Mouse (Mus musculus): ENCODE measurements around the gene Atxn2.

The Atxn2 gene

DNA sequence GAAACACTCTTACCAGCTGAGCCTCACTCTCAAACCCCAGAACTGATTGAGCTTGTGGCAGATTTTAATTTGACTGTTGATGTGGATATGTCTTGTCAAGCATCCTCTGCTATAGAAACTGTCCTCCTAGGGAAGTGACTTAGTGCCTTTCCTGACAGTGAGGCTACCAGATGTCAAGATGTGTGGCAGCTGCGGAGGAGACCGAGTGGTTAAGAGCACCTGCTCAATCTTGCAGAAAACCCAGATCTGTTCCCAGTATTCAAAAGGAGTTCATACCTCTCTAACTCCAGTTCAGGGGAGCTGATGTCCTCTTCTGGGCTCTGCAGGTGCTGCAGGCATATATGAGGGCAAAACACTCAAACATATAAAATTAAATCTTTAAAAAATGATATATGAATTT is 53.9 kb downstream of the Atxn2 start:
- no peak for DNase-seq (ENCODE audit: low read depth, low spot score)

DNA sequence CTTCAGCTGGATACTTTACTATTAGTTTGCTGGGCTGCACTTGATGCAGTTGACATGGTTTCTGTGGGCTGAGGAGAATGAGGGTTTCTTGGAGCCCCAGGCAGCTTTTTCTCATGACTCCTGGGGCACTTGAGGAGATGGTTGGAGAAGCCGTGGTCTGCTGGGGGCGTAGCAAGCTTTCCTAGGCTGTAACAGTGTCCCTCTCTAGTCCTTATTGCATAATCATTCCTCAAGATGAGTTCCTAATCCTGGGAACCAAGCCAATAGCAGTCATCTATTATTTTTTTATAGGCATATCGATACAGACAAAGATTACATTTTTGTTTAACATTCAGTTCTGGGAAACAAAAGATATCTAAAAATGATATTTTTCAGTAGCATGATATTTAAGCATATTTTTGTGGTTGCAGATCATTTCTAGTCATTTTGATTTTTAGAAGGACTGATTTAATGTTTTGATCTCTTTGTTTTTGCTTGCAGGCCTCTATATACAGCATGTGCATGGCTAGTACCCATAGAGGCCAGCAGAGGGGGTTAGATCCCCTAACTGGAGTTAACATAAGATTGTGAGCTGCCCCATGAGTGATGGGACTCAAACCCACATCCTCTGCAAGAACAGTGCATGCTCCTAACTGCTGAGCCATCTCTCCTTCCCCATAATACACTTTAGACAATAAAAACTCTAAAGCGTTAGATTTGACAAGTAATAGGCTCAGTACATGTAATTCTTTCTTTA is 55.1 kb downstream of the Atxn2 start:
- peak; percentile 9 for DNase-seq (ENCODE audit: low read depth, low spot score)

DNA sequence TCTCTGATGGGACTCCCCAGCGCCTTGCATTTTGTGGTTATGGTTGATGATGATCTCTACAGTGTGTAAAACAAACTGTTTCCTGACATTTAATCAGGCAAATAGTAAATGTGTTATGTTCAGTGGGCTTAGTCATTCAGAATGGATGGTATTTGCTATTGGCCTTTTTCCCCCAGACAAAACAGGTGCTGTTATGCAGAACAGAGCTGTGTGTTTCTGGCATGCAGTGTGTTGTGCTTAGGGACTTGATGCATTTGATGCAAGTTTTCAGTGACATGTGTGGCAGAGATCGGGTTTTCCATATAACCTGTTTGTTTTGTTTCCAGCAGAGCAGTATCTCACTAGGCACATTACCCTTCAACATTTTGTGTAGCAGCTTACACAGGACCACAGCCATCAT is 56.4 kb downstream of the Atxn2 start:
- DNase-seq (ENCODE audit: low read depth, low spot score) = no peak

DNA sequence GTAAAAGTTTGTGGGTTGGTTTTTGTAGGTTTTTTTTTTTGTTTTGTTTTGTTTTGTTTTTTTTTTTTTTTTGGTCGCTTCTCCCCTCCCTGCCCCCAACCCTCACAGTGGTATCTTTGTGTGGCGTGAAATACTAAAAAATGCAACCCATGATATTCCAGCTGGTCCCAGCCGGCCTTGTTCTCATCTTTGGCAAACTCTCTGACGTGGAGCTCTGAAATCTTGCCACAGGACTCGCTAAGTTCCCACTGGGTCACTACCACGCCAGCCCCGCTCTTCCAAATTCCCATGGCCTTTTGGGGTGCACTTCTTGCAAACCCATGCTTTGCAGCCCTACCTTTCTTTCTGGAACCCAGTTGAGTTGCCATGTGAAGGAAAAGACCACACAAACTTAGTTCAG is 58.7 kb downstream of the Atxn2 start:
- DNase-seq (ENCODE audit: low read depth, low spot score) = no peak

DNA sequence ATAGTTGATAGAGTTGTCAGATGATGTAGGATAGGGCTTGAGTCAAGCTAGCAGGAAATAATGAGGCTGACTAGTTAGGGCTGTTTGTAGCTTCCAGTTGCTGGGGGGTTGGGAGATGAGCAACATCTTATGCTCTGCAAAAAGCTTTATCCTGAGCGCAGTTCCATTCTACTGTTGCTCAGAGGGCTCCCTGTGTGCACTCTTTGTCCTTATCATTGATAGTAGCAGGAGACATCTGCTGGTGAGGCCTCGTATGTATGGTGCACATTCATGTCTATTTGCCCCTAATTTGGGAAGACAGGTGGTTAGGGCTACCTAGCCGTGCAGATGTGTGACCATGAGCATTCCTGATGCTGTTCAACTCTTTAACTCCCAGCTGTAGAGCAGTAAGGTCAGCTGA is 60.5 kb downstream of the Atxn2 start:
- no peak for DNase-seq (ENCODE audit: low read depth, low spot score)

DNA sequence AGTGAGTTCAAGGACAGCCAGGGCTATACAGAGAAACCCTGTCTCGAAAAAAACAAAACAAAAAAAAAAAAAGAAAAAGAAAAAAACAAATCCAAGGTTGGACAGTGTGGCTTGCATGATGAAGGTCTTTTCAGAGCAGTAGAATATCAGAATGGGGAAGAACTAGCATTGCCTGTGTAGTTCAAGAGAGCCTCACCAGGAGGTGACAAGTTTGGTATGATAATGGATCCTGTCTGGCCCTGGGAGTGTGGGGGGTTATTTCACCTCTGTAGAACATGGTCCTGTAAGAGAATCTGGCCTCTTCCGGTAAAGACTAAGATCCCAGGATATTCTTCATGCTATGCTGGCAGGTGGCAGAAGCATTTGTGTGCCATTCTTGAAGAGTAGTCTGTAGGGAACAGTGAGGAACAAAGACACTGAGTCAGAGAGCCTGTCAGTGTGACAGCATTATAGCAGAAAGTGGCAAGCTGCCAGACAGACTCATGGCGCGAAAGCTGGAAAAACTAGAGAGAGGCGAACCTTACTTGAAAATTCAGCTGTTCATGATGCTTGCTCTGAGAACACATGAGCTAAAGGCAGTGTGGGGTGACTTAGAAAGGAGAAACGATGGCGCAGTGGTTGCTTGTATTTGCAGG is 67.5 kb downstream of the Atxn2 start:
- DNase-seq (ENCODE audit: low read depth, low spot score) = peak; percentile 19

DNA sequence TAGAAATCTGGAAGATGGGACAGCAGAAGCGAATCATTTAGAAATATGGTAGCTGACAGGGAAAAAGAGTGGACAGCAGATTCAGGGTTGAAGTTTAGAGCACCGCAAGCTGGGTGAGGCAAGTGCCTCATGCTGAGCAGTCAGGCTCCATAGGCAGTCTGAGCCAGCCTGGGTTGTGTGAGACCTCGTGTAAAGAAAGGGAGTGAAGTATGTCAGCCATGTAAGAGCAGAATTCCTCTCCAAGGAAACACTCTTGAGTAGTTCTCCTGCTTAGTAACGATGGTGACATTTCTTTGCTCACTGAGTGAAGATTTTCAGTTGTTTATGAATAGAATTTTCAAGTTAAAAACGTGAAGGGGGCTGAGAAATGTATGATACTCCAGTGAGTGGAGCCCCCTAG is 69.0 kb downstream of the Atxn2 start:
- no peak for DNase-seq (ENCODE audit: low read depth, low spot score)

DNA sequence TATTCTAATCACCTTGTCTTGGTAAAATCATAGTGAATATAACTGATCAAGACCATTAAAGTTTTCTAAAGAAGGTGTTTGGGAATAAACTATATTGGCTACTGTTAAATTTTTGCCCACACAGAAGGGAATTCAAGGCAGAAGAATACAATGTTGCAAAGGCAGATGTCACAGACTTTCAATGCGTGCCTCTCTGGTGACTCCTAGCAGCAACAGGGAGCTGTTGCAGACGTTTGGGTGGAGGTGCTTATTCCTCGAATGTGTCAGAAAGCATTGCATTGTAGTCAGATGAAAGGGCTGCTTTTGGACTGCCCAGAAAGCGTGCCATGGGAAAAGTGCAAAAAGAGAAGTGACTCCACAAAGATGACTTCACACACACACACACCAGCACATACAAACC is 71.3 kb downstream of the Atxn2 start:
- no peak for DNase-seq (ENCODE audit: low read depth, low spot score)

DNA sequence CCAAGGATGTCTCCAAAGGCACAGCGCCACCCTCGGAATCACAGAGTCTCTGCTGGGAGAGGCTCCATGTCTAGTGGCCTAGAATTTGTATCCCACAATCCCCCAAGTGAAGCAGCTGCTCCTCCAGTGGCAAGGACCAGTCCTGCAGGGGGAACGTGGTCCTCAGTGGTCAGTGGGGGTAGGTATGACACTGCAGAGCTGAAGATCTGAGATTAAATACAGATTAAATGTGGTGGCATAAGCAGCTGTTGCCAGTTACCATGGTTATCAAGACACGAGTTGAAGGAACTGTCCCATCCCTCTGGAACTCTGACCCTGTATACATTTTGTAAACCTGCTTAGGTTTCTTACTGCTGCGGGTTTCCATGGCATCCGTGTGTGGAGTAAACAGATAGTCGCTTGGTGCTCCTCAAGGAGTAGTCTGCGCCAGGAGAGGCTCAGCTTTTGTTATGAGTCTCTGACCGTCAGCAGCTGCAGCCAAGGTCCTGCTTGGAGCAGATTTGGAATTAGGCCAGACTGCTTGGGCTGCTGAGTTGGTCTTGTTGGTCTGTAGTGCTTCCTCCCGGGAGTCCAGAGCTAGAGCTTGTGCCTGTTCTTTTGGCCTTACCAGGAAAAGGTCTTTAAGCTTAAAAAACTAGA is 72.8 kb downstream of the Atxn2 start:
- DNase-seq (ENCODE audit: low read depth, low spot score) = peak; percentile 30

DNA sequence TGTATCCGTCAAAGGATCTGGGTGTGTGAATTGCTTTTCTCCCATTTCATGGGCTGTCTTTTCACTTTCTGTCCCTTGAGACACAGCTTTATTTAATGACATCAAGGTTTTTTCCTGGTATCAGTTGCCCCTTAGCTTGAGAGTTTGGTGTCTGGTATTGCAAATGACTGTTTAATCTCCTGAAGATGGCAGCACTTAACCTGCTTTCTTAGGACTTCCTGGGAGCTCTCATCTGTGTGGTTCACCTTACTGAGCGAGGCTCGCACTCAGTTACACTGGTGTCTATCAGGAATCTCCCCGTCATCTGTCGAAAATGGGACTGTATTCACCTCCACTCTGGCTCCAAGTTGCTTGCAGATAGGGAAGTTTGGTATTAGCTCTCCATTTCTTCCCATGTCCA is 79.9 kb downstream of the Atxn2 start:
- DNase-seq (ENCODE audit: low read depth, low spot score) = no peak

DNA sequence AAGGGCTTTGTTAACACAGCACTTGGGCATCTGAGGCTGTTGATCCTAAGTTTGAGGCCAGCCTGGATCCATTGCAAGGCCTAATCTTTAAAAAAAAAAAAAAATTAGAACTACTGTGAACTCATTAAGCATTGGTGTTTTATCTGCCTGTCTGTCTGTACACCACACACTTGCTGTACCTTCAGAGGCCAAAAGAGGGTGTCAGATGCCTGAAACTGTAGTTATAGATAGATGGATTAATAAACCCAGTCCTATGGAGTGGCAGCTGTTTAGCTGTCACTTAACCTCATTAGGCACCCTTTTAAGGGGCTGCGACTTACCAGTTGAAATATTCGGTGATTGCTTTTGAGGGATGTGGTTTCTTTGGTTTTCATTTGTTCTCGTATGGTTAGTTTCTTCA is 84.7 kb downstream of the Atxn2 start:
- no peak for DNase-seq (ENCODE audit: low read depth, low spot score)

DNA sequence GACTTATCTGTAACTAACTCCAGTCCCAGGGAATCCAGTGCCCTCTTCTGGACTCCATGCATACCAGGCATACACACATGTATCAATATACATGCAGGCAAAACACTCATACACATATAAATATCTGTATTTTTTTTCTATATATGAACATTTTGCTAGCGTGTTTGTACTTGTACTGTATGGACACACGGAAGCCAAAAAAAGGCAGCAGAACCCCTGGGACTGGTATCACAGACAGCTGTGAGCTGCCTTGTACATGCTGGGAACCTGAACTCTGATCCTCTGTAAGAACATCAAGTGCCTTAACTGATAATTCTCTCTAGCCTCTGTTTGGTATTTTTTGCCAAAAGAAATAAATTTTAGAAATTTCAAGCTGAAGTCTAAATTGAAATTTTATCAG is 87.3 kb downstream of the Atxn2 start:
- no peak for DNase-seq (ENCODE audit: low read depth, low spot score)

DNA sequence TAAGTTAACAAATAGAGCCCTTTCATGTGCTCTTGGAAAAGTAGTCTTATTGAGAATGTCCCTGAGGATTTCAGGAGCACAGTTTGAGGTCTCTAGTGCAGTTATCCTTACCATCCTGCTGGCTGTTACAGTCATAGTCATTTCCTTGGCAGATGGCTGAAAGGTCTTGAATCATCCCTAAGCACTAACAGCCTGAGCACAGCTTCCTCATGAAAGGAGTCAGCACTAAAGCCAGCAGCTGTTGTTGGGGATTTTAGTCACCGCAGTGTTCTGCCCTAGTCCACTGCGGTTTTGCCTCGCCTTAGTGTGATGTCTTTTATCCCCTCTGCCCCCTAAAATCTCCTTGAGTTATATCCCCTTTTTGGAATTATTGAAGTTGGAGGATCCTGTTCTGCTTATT is 96.0 kb downstream of the Atxn2 start:
- peak; percentile 67 for DNase-seq (ENCODE audit: low read depth, low spot score)

DNA sequence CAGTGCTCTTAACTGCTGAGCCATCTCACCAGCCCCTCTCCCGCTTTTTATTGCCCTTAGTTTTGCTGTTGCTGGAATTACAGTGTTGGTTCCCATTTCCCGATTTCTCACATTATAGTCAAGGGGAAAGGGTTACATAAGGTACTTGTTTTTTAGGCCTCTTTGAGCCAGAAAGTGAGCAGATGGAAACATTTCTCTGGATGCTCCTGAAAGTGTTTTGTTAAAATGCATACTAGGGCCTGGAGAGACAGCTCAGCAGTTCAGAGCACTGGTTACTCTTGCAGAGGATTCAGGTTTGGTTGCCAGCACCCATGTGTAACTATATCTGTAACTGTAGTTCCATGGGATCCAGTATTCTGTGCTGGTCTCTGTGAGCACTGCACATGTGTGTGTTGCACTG is 97.1 kb downstream of the Atxn2 start:
- DNase-seq (ENCODE audit: low read depth, low spot score) = no peak

DNA sequence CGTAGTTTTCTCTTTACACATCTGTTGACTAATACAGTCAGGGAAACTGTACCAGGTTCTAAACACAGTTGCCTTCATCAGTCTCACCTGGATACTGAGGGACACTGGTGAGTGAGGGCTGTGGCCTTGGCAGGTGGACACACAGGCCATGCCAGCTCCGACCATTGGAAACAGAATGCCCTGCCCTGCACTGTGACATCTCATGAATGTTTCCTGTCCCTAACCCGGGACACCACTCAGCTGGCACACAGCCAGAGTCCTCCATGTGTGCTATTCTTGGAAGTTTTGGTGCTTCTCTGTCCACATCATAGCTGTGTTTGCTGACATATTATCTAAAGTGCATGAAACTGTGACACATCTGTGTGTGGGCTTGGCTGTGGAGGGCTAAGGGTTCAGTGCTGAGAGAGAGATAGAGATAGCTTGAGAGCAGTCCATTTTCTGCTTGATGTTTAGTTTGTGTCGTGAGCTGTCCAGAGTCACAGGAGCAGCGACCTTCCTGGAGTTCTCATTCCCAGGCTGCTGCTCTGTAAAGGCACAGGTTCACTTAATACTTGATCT is 98.6 kb downstream of the Atxn2 start:
- no peak for DNase-seq (ENCODE audit: low read depth, low spot score)

DNA sequence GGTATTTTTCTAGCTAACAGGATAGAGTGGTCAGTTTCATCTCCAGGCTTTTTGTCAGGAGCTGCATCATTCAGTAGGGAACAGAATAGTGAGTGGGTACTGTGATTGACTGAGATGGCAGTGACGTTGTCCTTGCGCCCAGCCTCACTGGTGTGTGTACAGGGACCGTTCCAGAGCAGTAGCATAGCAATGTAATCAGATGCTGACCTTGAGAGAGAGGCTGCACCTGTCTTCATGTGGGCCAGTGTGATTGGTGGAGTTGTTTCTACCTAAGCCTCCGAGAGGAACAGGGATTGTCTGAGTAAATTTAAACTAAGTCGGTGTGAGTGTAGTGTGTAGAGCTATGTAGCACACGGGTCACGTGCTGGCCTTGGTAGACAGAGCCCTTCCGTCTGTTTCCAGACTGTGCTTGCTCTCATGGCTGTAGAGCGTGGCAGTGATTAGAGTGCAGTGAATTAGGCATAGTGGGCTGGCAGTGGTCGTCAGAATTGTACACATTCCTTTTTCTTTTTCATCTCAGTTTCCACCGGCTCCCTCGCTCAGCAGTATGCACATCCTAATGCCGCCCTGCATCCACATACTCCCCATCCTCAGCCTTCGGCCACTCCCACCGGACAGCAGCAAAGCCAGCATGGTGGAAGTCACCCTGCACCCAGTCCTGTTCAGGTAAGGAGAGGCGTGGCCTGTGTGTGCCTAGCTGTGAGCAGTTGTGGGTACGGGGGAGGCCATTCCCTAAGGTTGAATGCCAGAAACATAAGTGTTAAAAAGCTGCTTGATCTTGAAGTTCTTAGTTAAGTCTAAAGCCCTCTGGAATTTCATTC is 99.4 kb downstream of the Atxn2 start:
- no peak for DNase-seq (ENCODE audit: low read depth, low spot score)

DNA sequence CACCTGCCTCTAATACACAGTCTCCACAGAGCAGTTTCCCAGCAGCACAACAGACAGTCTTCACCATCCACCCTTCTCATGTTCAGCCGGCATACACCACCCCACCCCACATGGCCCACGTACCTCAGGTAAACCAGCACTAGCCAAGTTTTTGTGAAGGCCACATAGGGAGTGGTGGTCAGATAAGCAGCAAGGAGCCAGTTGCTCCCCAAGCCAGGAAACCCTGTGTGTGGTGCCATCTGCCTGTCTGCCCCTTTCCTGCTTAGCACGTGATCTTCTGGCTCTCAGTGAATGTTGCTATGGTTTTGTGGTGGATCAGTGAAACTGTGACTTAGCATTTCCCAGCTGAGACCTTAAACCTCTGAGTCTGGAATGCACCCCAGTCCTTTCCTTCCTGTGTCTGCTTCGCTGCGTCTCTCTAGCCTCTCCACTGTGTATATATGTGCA is 100.4 kb downstream of the Atxn2 start:
- DNase-seq (ENCODE audit: low read depth, low spot score) = no peak

DNA sequence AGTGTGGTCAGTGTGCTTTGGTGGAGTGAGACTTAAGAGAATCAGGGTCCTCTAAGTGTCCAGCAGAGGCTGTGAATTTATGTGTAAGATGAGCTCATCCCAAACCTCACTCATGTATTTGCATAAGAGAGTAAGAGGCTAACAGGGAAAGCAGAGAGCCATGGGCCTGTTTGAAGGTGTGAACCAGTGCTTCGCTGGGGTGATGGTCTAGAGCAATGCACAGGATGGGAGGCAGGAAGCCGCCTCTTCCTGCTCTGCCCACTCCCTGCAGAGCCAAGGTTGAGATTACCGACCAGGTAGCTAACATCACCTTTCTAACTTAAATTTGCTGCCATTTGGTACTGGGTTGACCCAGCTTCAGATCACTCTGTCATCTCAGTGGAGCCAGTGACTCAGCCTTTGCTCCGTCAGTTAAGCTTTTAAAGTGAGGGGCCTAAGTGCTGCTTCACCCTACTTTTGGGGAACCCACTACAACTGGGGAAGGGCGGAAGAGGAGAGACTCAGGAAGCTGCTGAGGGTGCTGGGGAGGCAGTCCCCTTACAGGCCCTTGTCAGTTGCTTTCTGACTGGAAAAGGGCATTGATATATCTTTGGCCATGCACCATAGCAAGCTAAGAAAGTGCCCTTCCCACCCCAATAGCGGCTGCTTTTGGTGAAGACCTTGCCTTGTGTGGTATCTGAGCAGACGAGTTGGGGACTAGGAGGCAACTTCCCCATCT is 101.5 kb downstream of the Atxn2 start:
- DNase-seq (ENCODE audit: low read depth, low spot score) = no peak

DNA sequence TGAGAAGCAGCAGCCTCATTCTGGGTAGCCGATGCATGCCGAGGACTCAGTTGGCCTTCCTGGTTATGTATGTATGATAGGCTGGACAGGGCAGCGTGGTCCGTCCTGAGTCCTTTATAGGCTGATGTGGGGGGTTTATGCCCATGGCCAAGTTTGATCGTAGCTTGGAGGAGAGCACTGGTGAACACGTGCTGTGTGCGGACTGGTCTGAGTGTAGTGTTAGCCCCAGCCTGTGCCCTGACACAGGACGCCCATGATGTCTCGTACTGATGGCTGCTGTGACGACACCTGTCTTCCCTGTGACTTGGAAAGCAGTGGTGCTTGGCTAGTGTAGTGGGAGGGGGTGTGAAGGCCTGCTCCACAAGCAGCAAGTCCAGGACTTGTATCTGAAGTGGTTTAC is 102.6 kb downstream of the Atxn2 start:
- no peak for DNase-seq (ENCODE audit: low read depth, low spot score)

DNA sequence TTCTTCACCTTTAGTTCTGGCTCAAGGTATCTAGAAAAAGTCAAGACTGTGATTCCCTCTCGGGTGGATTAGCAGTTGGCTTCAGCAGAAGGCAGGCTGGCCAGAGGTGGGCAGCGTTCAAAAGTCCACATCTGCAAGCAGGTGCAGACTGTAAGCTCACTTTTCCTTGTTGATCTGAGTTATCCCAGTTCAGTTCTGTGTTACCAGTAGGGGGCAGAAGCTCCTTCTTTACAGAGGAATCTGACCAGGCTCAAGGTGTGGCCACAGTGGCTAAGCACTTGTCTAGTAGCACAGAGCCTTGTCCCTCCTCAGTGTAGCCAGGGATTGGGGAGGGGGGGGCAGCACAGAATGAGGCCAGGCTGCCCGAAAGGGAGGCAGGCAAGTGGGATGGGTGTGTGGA is 103.9 kb downstream of the Atxn2 start:
- DNase-seq (ENCODE audit: low read depth, low spot score) = peak; percentile 87

DNA sequence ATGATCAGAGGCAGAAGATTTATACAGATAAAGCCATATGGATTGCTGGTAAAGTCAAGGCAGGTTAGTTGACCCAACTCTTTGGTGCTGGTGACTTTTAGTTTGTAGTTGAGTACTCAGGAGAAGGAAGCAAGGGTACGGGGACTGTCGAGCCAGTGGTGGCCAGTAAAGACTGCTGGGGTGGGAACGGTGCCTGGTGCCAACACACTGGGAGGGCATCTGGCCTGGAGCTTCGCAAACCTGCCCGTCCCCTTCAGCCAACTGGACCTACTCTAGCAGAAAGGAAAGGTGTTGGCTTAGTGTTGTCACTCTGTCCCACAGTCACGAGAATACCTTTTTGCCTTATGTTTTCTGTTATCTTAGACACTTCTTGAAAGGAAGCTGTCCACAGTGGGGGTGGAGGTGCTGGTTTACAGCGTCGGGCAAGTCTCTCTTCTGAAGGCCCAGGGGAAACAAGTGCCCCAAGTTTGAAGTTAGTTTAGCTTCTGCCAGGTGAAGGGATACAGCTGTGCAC is 104.8 kb downstream of the Atxn2 start:
- DNase-seq (ENCODE audit: low read depth, low spot score) = no peak

Data from 3T3-L1 (cell line).